Mouse (Mus musculus) heart, embryonic 12.5 days (tissue): ENCODE data around the gene Chrm5. TPM values are rescaled to one million over a fixed set of nuclear protein-coding genes. Genes with fewer than 3 reads are reported as not detected.

Source experiments
- ATAC-seq: fragments of 200-750 bp; cut with Nextera tagmentation; 2 replicates; pipeline ENCODE4 v1.8.0; 2017; ENCODE audit warnings: moderate TSS enrichment, moderate library complexity; ENCODE audit not compliant: insufficient number of reproducible peaks, low FRiP score
- H3K27ac ChIP-seq: fragments of 300-500 bp; sonication (generic); 2 replicates; pipeline ENCODE4 v1.5.1; 2016; ENCODE audit warnings: mild to moderate bottlenecking, moderate library complexity; ENCODE audit not compliant: poor library complexity, severe bottlenecking
- H3K27me3 ChIP-seq: fragments of 300-500 bp; sonication (generic); replicated peaks from 2 replicates; pipeline ENCODE4 v1.6.1; 2016; ENCODE audit warnings: mild to moderate bottlenecking, moderate library complexity
- H3K36me3 ChIP-seq: fragments of 300-500 bp; sonication (generic); 2 replicates; pipeline ENCODE4 v1.6.1; 2016; ENCODE audit warnings: mild to moderate bottlenecking, moderate library complexity
- H3K4me1 ChIP-seq: fragments of 300-500 bp; sonication (generic); replicated peaks from 2 replicates; pipeline ENCODE4 v1.6.1; 2016; ENCODE audit warnings: mild to moderate bottlenecking
- H3K4me2 ChIP-seq: fragments of 300-500 bp; sonication (generic); 2 replicates; pipeline ENCODE4 v1.6.1; 2016; ENCODE audit warnings: mild to moderate bottlenecking, moderate library complexity
- H3K4me3 ChIP-seq: fragments of 300-500 bp; sonication (generic); 2 replicates; pipeline ENCODE4 v1.5.1; 2016; ENCODE audit warnings: mild to moderate bottlenecking
- H3K9ac ChIP-seq: fragments of 300-500 bp; sonication (generic); 2 replicates; pipeline ENCODE4 v1.6.1; 2016; ENCODE audit warnings: mild to moderate bottlenecking, moderate library complexity
- H3K9me3 ChIP-seq: fragments of 300-500 bp; sonication (generic); replicated peaks from 2 replicates; pipeline ENCODE4 v1.6.1; 2016; ENCODE audit warnings: mild to moderate bottlenecking, moderate library complexity
- WGBS: fragments of 180-500 bp; shearing (Covaris S2); methylation state at CpG from one replicate; pipeline ENCODE4 v1.1.7; 2016; 5-methylcytosine and 5-hydroxymethylcytosine counted together
- polyA plus RNA-seq: library from polyadenylated mRNA; unstranded; fragments of >200 nt; fragmentation: Nextera tagmentation; extraction: Ambion mirVana; gene quantifications from 2 replicates; pipeline ENCODE4 v1.2.1, GENCODE M21; 2016

Chrm5 gene
- polyA plus RNA-seq = not detected in 2 replicates

GRCm38 (mm10) chr2:112480669-112481068, at the start of gene Chrm5:
Chrm5 (minus strand) TSS chr2:112480769.
- Histone ChIP-seq H3K36me3 (no peaks in the 10 kb centered on the region), H3K4me2 (no peak within 1 kb of the TSS), H3K4me1 (peaks cover 5% of the 10 kb centered on the region), H3K27ac (no peak within 1 kb of the TSS), H3K27me3 (no peaks in the 10 kb centered on the region), H3K9ac (no peak within 1 kb of the TSS), H3K4me3 (no peak within 1 kb of the TSS), H3K9me3 (no peaks in the 10 kb centered on the region)
- ATAC-seq = no peak
- WGBS = 81% methylated on average over 5 of the region's 5 CpGs

- no peak overlapping the region for H3K4me2 ChIP-seq
- no peaks in the 10 kb centered on the region for H3K4me1 ChIP-seq
- H3K9ac ChIP-seq = no peak overlapping the region
- no peak overlapping the region for H3K4me3 ChIP-seq
- H3K36me3 ChIP-seq = no peaks in the 10 kb centered on the region
- WGBS = 85% methylated on average over 3 of the region's 3 CpGs
- H3K27ac ChIP-seq = no peak overlapping the region
- ATAC-seq = no peak
- no peaks in the 10 kb centered on the region for H3K9me3 ChIP-seq
- no peaks in the 10 kb centered on the region for H3K27me3 ChIP-seq
These were observed 46.4 kb upstream of the Chrm5 start for GRCm38 (mm10) chr2:112526933-112527332.

GRCm38 (mm10) chr2:112520526-112521482, 40.2 kb upstream of the Chrm5 start:
- no peak overlapping the region for H3K4me3 ChIP-seq
- no peak overlapping the region for H3K9ac ChIP-seq
- no peaks in the 10 kb centered on the region for H3K27me3 ChIP-seq
- no peak overlapping the region for H3K27ac ChIP-seq
- no peaks in the 10 kb centered on the region for H3K4me1 ChIP-seq
- no peak for ATAC-seq
- WGBS = 79% methylated on average over 4 of the region's 4 CpGs
- no peaks in the 10 kb centered on the region for H3K36me3 ChIP-seq
- H3K9me3 ChIP-seq = no peaks in the 10 kb centered on the region
- no peak overlapping the region for H3K4me2 ChIP-seq

- no peak for ATAC-seq
- Histone ChIP-seq H3K4me1 (no peaks in the 10 kb centered on the region), H3K27ac (no peak overlapping the region), H3K36me3 (no peaks in the 10 kb centered on the region), H3K9ac (no peak overlapping the region), H3K9me3 (no peaks in the 10 kb centered on the region), H3K27me3 (no peaks in the 10 kb centered on the region), H3K4me2 (no peak overlapping the region), H3K4me3 (no peak overlapping the region)
These were observed 38.0 kb upstream of the Chrm5 start for GRCm38 (mm10) chr2:112518541-112518940.

GRCm38 (mm10) chr2:112517218-112517617, 36.6 kb upstream of the Chrm5 start:
- Histone ChIP-seq H3K27ac (no peak overlapping the region), H3K9me3 (no peaks in the 10 kb centered on the region), H3K9ac (no peak overlapping the region), H3K4me3 (no peak overlapping the region), H3K27me3 (no peaks in the 10 kb centered on the region), H3K36me3 (no peaks in the 10 kb centered on the region), H3K4me2 (no peak overlapping the region), H3K4me1 (no peaks in the 10 kb centered on the region)
- 82% methylated on average over 3 of the region's 3 CpGs for WGBS
- no peak for ATAC-seq

GRCm38 (mm10) chr2:112516728-112517127, 36.2 kb upstream of the Chrm5 start:
- H3K9me3 ChIP-seq = no peaks in the 10 kb centered on the region
- H3K4me1 ChIP-seq = no peaks in the 10 kb centered on the region
- H3K4me2 ChIP-seq = no peak overlapping the region
- H3K27ac ChIP-seq = no peak overlapping the region
- H3K9ac ChIP-seq = no peak overlapping the region
- no peak for ATAC-seq
- H3K4me3 ChIP-seq = no peak overlapping the region
- H3K27me3 ChIP-seq = no peaks in the 10 kb centered on the region
- 59% methylated on average over 3 of the region's 3 CpGs for WGBS
- no peaks in the 10 kb centered on the region for H3K36me3 ChIP-seq

GRCm38 (mm10) chr2:112513036-112513435, 32.5 kb upstream of the Chrm5 start:
- H3K27me3 ChIP-seq = no peaks in the 10 kb centered on the region
- 69% methylated on average over 1 of the region's 1 CpGs for WGBS
- H3K4me1 ChIP-seq = peaks cover 5% of the 10 kb centered on the region; the same call in 1 of the 2 replicates
- no peak for ATAC-seq
- H3K27ac ChIP-seq = no peak overlapping the region
- H3K9ac ChIP-seq = no peak overlapping the region
- no peak overlapping the region for H3K4me3 ChIP-seq
- no peak overlapping the region for H3K4me2 ChIP-seq
- no peaks in the 10 kb centered on the region for H3K9me3 ChIP-seq
- no peaks in the 10 kb centered on the region for H3K36me3 ChIP-seq

GRCm38 (mm10) chr2:112510140-112510539, 29.6 kb upstream of the Chrm5 start:
- no peaks in the 10 kb centered on the region for H3K27me3 ChIP-seq
- no peak overlapping the region for H3K4me2 ChIP-seq
- no peak overlapping the region for H3K27ac ChIP-seq
- peak; percentile 79 for ATAC-seq
- no peaks in the 10 kb centered on the region for H3K9me3 ChIP-seq
- H3K36me3 ChIP-seq = no peaks in the 10 kb centered on the region
- H3K9ac ChIP-seq = no peak overlapping the region
- H3K4me1 ChIP-seq = peaks cover 5% of the 10 kb centered on the region
- H3K4me3 ChIP-seq = no peak overlapping the region
- WGBS = 53% methylated on average over 4 of the region's 4 CpGs

GRCm38 (mm10) chr2:112507444-112507843, 26.9 kb upstream of the Chrm5 start:
- Histone ChIP-seq H3K9me3 (no peaks in the 10 kb centered on the region), H3K27me3 (no peaks in the 10 kb centered on the region), H3K9ac (no peak overlapping the region), H3K4me3 (no peak overlapping the region), H3K27ac (no peak overlapping the region), H3K36me3 (no peaks in the 10 kb centered on the region), H3K4me2 (no peak overlapping the region), H3K4me1 (peaks cover 5% of the 10 kb centered on the region)
- ATAC-seq = no peak
- WGBS = 86% methylated on average over 1 of the region's 1 CpGs

GRCm38 (mm10) chr2:112506841-112507435, 26.4 kb upstream of the Chrm5 start:
- H3K4me3 ChIP-seq = no peak overlapping the region
- H3K4me2 ChIP-seq = no peak overlapping the region
- no peak overlapping the region for H3K9ac ChIP-seq
- no peak for ATAC-seq
- peaks cover 5% of the 10 kb centered on the region for H3K4me1 ChIP-seq
- H3K9me3 ChIP-seq = no peaks in the 10 kb centered on the region
- H3K36me3 ChIP-seq = no peaks in the 10 kb centered on the region
- no peaks in the 10 kb centered on the region for H3K27me3 ChIP-seq
- no peak overlapping the region for H3K27ac ChIP-seq
- 68% methylated on average over 5 of the region's 5 CpGs for WGBS

GRCm38 (mm10) chr2:112503978-112504377, 23.4 kb upstream of the Chrm5 start:
- Histone ChIP-seq H3K9me3 (no peaks in the 10 kb centered on the region), H3K4me1 (peaks cover 7% of the 10 kb centered on the region), H3K9ac (no peak overlapping the region), H3K27ac (no peak overlapping the region), H3K27me3 (no peaks in the 10 kb centered on the region), H3K4me3 (no peak overlapping the region), H3K4me2 (no peak overlapping the region), H3K36me3 (no peaks in the 10 kb centered on the region)
- WGBS = 88% methylated on average over 6 of the region's 6 CpGs
- ATAC-seq = no peak
